Mouse (Mus musculus) lung, postnatal 36 days (tissue): ENCODE data around the gene Gla.
"Not testable (repeated sequence)": the region's sequence is repeated elsewhere in the genome, so short reads cannot be mapped to it uniquely, and the experiment has no call there.

ENCODE experiments used
- DNase-seq: peaks from one replicate; pipeline ENCODE4 v3.0.0; 2022; ENCODE audit warnings: mixed read lengths

Gene Gla

GRCm38 (mm10) chrX:134586447-134586846, 14.5 kb downstream of the Gla start:
- DNase-seq: no peak

- peak; percentile 95 for DNase-seq
Observed at GRCm38 (mm10) chrX:134585103-134586002, 15.6 kb downstream of the Gla start, which contains the start of gene Rpl36a. Gene Rpl36a, plus strand, starts transcription at chrX:134585654.

GRCm38 (mm10) chrX:134582888-134583669, 17.8 kb downstream of the Gla start, which contains the start of gene Btk:
Gene Btk, minus strand, starts transcription at chrX:134583570.
- DNase-seq: no peak

- no peak for DNase-seq
Observed at GRCm38 (mm10) chrX:134582270-134582669, 18.7 kb downstream of the Gla start.

GRCm38 (mm10) chrX:134580528-134581305, 20.2 kb downstream of the Gla start:
- no peak for DNase-seq

- DNase-seq: no peak
Observed at GRCm38 (mm10) chrX:134577896-134578295, 23.0 kb downstream of the Gla start.

GRCm38 (mm10) chrX:134566536-134567222, 34.2 kb downstream of the Gla start:
- peak; percentile 32 for DNase-seq

GRCm38 (mm10) chrX:134564326-134564725, 36.6 kb downstream of the Gla start:
- no peak for DNase-seq

GRCm38 (mm10) chrX:134554425-134554824, 46.5 kb downstream of the Gla start:
- peak; percentile 15 for DNase-seq

- no peak for DNase-seq
Observed at GRCm38 (mm10) chrX:134553326-134553725, 47.6 kb downstream of the Gla start.

GRCm38 (mm10) chrX:134550903-134551302, 50.0 kb downstream of the Gla start:
- DNase-seq: peak; percentile 76

- DNase-seq: no peak
Observed at GRCm38 (mm10) chrX:134547330-134547729, 53.6 kb downstream of the Gla start.

GRCm38 (mm10) chrX:134541955-134542308, 59.0 kb downstream of the Gla start:
- no peak for DNase-seq

- peak; percentile 49 for DNase-seq
Observed at GRCm38 (mm10) chrX:134541145-134541954, 59.6 kb downstream of the Gla start, which contains the start of gene Timm8a1. Gene Timm8a1, minus strand, starts transcription at chrX:134541865.

GRCm38 (mm10) chrX:134540414-134541135, 60.4 kb downstream of the Gla start:
- DNase-seq: peak; percentile 7

- DNase-seq: not testable (repeated sequence)
Observed at GRCm38 (mm10) chrX:134539795-134540194, 61.1 kb downstream of the Gla start.
